Mouse (Mus musculus) B cell, adult 62 days (primary cell): ENCODE results near the gene Ppef2. TPM values are rescaled to one million over a fixed set of nuclear protein-coding genes. Genes with fewer than 3 reads are reported as not detected.

Experiments
- total RNA-seq: library from RNA; stranded (reverse); gene quantifications from 4 replicates; pipeline ENCODE4 v1.2.4, GENCODE M21; 2023

Ppef2 gene
- total RNA-seq = 0.47 to 1.0 TPM (median 0.87 TPM) in 4 replicates

GRCm38 (mm10) chr5:92256218-92256617 lies at the start of gene Ppef2:
Ppef2 (minus strand) TSS chr5:92256278.

GRCm38 (mm10) chr5:92277437-92278394 lies 21.6 kb upstream of the Ppef2 start, which contains the start of gene Naaa:
Naaa (minus strand) TSS chr5:92278170.

DNA sequence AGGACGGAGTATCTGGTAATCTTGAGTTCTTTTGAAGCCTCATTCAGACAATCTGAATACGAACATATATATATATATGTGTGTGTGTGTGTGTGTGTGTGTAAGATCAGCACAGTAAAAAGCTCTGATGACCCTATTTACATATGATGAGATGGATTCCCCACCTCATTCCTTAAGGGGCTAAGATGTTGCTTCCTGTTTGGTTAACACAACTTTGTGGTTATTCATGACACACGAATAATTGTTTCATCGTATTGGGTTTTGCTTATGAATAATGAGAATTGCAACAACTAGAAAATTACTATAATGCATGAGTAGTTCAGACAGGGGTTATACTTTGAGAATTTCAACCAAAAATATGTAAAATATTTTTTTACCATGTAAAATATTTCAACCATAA lies 40.8 kb downstream of the Ppef2 start, which contains the start of gene U90926:
Gene U90926 (minus strand): TSS at position 101 of the 400 bp plus-strand sequence.

Other genes starting within 250 kb of the Ppef2 start
- gene Cdkl2, start 212.4 kb downstream of the Ppef2 start, total RNA-seq = 0.38 to 1.2 TPM (median 0.66 TPM) in 4 replicates
- gene G3bp2, start 172.6 kb downstream of the Ppef2 start, total RNA-seq = 94.3 to 106 TPM (median 98.5 TPM) in 4 replicates
- gene Uso1, start 118.3 kb downstream of the Ppef2 start, total RNA-seq = 64.4 to 70.7 TPM (median 68.2 TPM) in 4 replicates
- not detected in 4 replicates for gene U90926, start 40.9 kb downstream of the Ppef2 start, total RNA-seq
- 32.2 to 34.1 TPM (median 33.2 TPM) in 4 replicates for gene Naaa, start 21.9 kb upstream of the Ppef2 start, total RNA-seq
- 99.1 to 113 TPM (median 104 TPM) in 4 replicates for gene Sdad1, start 54.2 kb upstream of the Ppef2 start, total RNA-seq
- gene Cxcl9, start 71.8 kb upstream of the Ppef2 start, total RNA-seq = 0.40 to 1.4 TPM (median 0.80 TPM) in 4 replicates
- gene Art3, start 75.5 kb upstream of the Ppef2 start, total RNA-seq = 1.9 TPM in 1 of 4 replicates, not detected in the others
- 0.24 to 2.3 TPM (median 0.98 TPM) in 3 of 4 replicates, not detected in the other for gene Cxcl10, start 92.6 kb upstream of the Ppef2 start, total RNA-seq
- gene Nup54, start 178.9 kb upstream of the Ppef2 start, total RNA-seq = 53.8 to 60.9 TPM (median 60.1 TPM) in 4 replicates